8 mouse cellular contexts compared by ENCODE assay signal in genomic region chr16:58514565-58514964, GRCm38 (mm10). TPM values are rescaled to one million over a fixed set of nuclear protein-coding genes. Genes with fewer than 3 reads are reported as not detected.
DNase-seq lines count a peak whose midpoint lies in the region; ATAC-seq and TF ChIP-seq lines count a peak whose summit lies in the region.

No protein-coding gene starts in this region.

- 64% methylated on average over 9 of the region's 9 CpGs for WGBS in heart, adult 2 months

- H3K27ac ChIP-seq in heart, adult 2 months: peak overlapping the region; percentile 78; the same call in 1 of the 2 replicates

- H3K27me3 ChIP-seq in heart, adult 2 months (ENCODE audit: control insufficient read depth, insufficient read depth, low read length): no peaks in the 10 kb centered on the region

- peaks cover 22% of the 10 kb centered on the region for H3K4me1 ChIP-seq in heart, adult 2 months (ENCODE audit: control insufficient read depth, insufficient read depth, low read length)

- no peak overlapping the region for H3K4me3 ChIP-seq in heart, adult 2 months

- TF ChIP-seq CTCF in heart, adult 2 months (IDR thresholded peaks at IDR 0.05): peak; percentile 79

- ATAC-seq in megakaryocyte, adult 5-6 weeks (ENCODE audit: poor library complexity, severe bottlenecking): peak; percentile 91

- H3K79me2 ChIP-seq in heart, adult 2 months (replicated peaks; ENCODE audit: control insufficient read depth, insufficient read depth, low read length): peaks cover 3% of the 10 kb centered on the region

- H3K36me3 ChIP-seq in heart, adult 2 months (ENCODE audit: control insufficient read depth, insufficient read depth, low read length): peaks cover 26% of the 10 kb centered on the region

- no peak for TF ChIP-seq POLR2A in heart, adult 2 months (IDR thresholded peaks at IDR 0.05; ENCODE audit: insufficient read depth, low read depth, low read length)

- intact Hi-C loops in heart, adult 2 months (cut with DNase I): loop anchor here (10.0 kb wide), 1 partner anchor 1280 kb away; the partner anchor contains the start of gene Tbc1d23

- H3K9ac ChIP-seq in heart, adult 2 months (ENCODE audit: low read depth, low read length): no peak overlapping the region

- 0 out of 2 replicates have a peak, but pooled peaks have one; percentile 11 for TF ChIP-seq EP300 in heart, adult 2 months (IDR thresholded peaks at IDR 0.05; ENCODE audit: insufficient read depth, low read depth, low read length)

- DNase-seq in heart, adult 2 months: peak; percentile 55
- DNase-seq in heart, adult 9 months (ENCODE audit: low spot score in 2 of 2): no peak
- DNase-seq in adrenal gland, postnatal 36 days: peak; percentile 46 to 53
- peak; percentile 39 to 57 for DNase-seq in kidney, adult 8-10 months
- peak; percentile 76 for DNase-seq in thymus, postnatal 4 days
- DNase-seq in left cerebral cortex, adult 9 months (ENCODE audit: low spot score in 2 of 2): no peak
- no peak for DNase-seq in urinary bladder, adult 2 months (ENCODE audit: low spot score)

RNA-seq across cellular contexts. Expression of gene St3gal6, which starts 9.5 kb away (rescaled TPM):
- 10 to 100 TPM; 37.7 to 47.0 TPM for total RNA-seq in heart, adult 2 months (2021)
- polyA plus RNA-seq in heart, adult 2 months (2012; rRNA removed): 29.6 and 33.7 TPM in 2 replicates
- 10 to 100 TPM; 30.3 to 38.5 TPM for total RNA-seq in adrenal gland, postnatal 36 days (2021)
- total RNA-seq in megakaryocyte, adult 5-6 weeks (2015): 9.4 and 15.6 TPM in 2 replicates
- total RNA-seq in megakaryocyte, adult 5-6 weeks (2017): 11.9 and 17.3 TPM in 2 replicates
- 14.3 and 16.2 TPM in 2 replicates for polyA plus RNA-seq in urinary bladder, adult 2 months (2012; rRNA removed)

Comparison
In these comparisons a context has a peak if more than half of its experiments do, and no peak if none do; other contexts are left out.
1. DNase-seq: peak in heart, adult 2 months (2 of 2), adrenal gland, postnatal 36 days (2 of 2), kidney, adult 8-10 months (2 of 2) and thymus, postnatal 4 days (single experiment); none in heart, adult 9 months (0 of 2), left cerebral cortex, adult 9 months (0 of 2) and urinary bladder, adult 2 months (single experiment).